Mouse (Mus musculus): ENCODE results near the gene Gm17174. TPM values are rescaled to one million over a fixed set of nuclear protein-coding genes. Genes with fewer than 3 reads are reported as not detected.

Gm17174 gene
- polyA plus RNA-seq (2012; rRNA removed; ENCODE audit: low replicate concordance) = not detected in 2 replicates

GRCm38 (mm10) chr14:51592039-51592438 is at the start of gene Gm17174:
TSS of gene Gm17174 (minus strand) at chr14:51592139.

GRCm38 (mm10) chr14:51635566-51635965 is 43.6 kb upstream of the Gm17174 start, which contains the start of gene Gm4181:
TSS of gene Gm4181 (minus strand) at chr14:51635666.

GRCm38 (mm10) chr14:51611210-51611609 is 19.3 kb upstream of the Gm17174 start, which contains the start of gene Gm17078:
TSS of gene Gm17078 (minus strand) at chr14:51611310.

GRCm38 (mm10) chr14:51573963-51574362 is 18.0 kb downstream of the Gm17174 start, which contains the start of gene Gm17175:
TSS of gene Gm17175 (minus strand) at chr14:51574063.

GRCm38 (mm10) chr14:51552490-51552889 is 39.4 kb downstream of the Gm17174 start, which contains the start of gene Gm5622:
TSS of gene Gm5622 (plus strand) at chr14:51552790.

Other genes starting within 250 kb of the Gm17174 start
- gene Gm7247, start 230.4 kb downstream of the Gm17174 start, polyA plus RNA-seq (2012; rRNA removed; ENCODE audit: low replicate concordance) = not detected in 2 replicates
- gene Vmn2r88, start 181.3 kb downstream of the Gm17174 start, polyA plus RNA-seq (2012; rRNA removed; ENCODE audit: low replicate concordance) = not detected in 2 replicates
- not detected in 2 replicates for gene Vmn2r89, start 140.3 kb downstream of the Gm17174 start, polyA plus RNA-seq (2012; rRNA removed; ENCODE audit: low replicate concordance)
- gene Gm5622, start 39.3 kb downstream of the Gm17174 start, polyA plus RNA-seq (2012; rRNA removed; ENCODE audit: low replicate concordance) = not detected in 2 replicates
- gene Gm17175, start 18.1 kb downstream of the Gm17174 start, polyA plus RNA-seq (2012; rRNA removed; ENCODE audit: low replicate concordance) = not detected in 2 replicates
- gene Gm17078, start 19.2 kb upstream of the Gm17174 start, polyA plus RNA-seq (2012; rRNA removed; ENCODE audit: low replicate concordance) = not detected in 2 replicates
- not detected in 2 replicates for gene Gm4181, start 43.5 kb upstream of the Gm17174 start, polyA plus RNA-seq (2012; rRNA removed; ENCODE audit: low replicate concordance)
- not detected in 2 replicates for gene Gm17079, start 103.3 kb upstream of the Gm17174 start, polyA plus RNA-seq (2012; rRNA removed; ENCODE audit: low replicate concordance)
- gene Gm5800, start 125.0 kb upstream of the Gm17174 start, polyA plus RNA-seq (2012; rRNA removed; ENCODE audit: low replicate concordance) = not detected in 2 replicates
- gene Ang4, start 181.5 kb upstream of the Gm17174 start, polyA plus RNA-seq (2012; rRNA removed; ENCODE audit: low replicate concordance) = 0.32 TPM in 1 of 2 replicates, not detected in the other
- gene AY358078, start 207.9 kb upstream of the Gm17174 start, polyA plus RNA-seq (2012; rRNA removed; ENCODE audit: low replicate concordance) = not detected in 2 replicates

Measured in subcutaneous adipose tissue, adult 2 months (tissue).